Mouse (Mus musculus): ENCODE results near the gene Llgl2. TPM values are rescaled to one million over a fixed set of nuclear protein-coding genes. Genes with fewer than 3 reads are reported as not detected.

The Llgl2 gene
- total and polyA plus RNA-seq, 2 experiments from 2014 or later, result 14.1 to 49.8 TPM

DNA sequence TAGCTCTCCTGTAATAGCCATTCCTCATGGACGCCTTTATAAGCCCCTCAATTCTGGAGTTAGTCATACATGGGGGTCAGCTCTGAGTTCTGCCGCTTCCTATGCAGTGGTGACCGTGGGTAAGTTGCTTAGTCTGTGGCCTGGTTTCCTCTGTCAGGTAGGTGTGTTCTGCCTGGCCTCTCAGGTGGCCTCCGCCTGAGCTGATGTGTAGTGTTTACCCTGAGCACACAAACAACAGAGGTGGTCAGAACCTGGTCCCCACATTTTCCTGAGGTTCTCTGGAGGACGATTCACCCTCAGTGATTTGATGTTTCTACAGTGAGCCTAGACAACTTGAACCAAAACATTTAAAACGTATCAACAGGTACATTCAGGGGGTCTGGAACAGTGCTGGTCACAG is 8.2 kb downstream of the Llgl2 start:
- H3K27ac ChIP-seq (ENCODE audit: low read depth), result peak overlapping the region; percentile 69; the same call in 1 of the 2 replicates
- H3K4me3 ChIP-seq (ENCODE audit: low read depth, low read length), result no peak overlapping the region
- 67% methylated on average over 6 of the region's 6 CpGs for WGBS
- no peak for ATAC-seq (ENCODE audit: insufficient read depth, low read depth)
- H3K4me2 ChIP-seq (ENCODE audit: low read depth, low read length), result no peak overlapping the region
- H3K9ac ChIP-seq (replicated peaks; ENCODE audit: low read depth, low read length), result no peak overlapping the region
- H3K36me3 ChIP-seq (replicated peaks; ENCODE audit: control insufficient read depth, insufficient read depth, low read length), result no peaks in the 10 kb centered on the region
- no peak for DNase-seq (ENCODE audit: low spot score)
- H3K27me3 ChIP-seq (ENCODE audit: control insufficient read depth, insufficient read depth, low read length), result no peaks in the 10 kb centered on the region
- peaks cover 49% of the 10 kb centered on the region for H3K4me1 ChIP-seq (ENCODE audit: control insufficient read depth, insufficient read depth)
- H3K9me3 ChIP-seq (replicated peaks; ENCODE audit: control insufficient read depth, low read length), result no peaks in the 10 kb centered on the region
- no peak for TF ChIP-seq CTCF (IDR thresholded peaks at IDR 0.05; ENCODE audit: low read depth)
- no peak for TF ChIP-seq EP300 (IDR thresholded peaks at IDR 0.05; ENCODE audit: low read depth)

DNA sequence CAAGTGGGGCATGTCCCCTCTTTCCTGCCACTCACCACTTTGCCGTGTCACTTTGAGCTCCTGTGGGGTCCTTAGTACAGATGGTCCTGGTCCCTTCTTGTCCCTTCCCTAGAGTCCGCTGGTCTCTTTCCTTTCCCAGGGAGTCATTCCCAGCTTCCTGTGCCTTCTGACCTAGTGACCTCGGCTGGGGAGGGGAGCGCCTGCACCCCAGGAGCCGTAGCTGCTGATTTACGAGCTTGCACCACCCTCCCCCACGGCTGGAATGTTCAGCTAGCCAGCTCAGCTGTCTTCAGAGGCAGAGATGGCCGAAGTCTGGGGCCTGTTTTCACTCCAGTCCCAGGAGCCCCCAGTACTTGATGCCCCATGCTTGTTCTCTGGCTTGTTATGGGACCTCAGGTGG is 8.7 kb downstream of the Llgl2 start:
- DNase-seq (ENCODE audit: low spot score), result no peak
- peak overlapping the region; percentile 38; the same call in 1 of the 2 replicates for H3K4me2 ChIP-seq (ENCODE audit: low read depth, low read length)

DNA sequence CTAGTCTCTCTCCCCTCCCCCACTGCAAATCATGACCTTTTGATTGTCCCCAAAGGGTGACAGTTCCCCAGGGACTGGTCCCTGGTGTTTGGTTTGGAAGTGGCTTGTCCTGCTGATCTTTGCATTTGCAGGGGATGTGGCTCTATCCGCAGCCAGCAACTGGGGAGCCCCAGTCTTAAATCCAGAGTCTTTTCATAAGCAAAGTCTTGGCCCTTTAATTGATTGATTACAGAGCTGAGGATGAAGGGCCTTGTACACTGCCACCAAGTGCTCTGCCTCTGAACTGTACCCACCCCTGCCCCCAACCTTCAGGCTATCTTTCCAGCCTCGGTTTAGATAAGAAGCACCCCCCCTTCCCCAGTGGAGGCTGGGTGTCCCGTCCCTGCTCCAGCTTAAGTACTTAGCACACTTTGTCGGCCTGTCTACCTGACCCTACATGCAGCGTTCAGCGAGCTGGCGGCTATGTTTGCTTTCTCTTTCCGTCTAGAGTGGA is 9.2 kb downstream of the Llgl2 start:
- Histone ChIP-seq H3K27me3 (ENCODE audit: control insufficient read depth, insufficient read depth, low read length) (no peaks in the 10 kb centered on the region), H3K4me1 (ENCODE audit: control insufficient read depth, insufficient read depth) (peaks cover 52% of the 10 kb centered on the region), H3K36me3 (replicated peaks; ENCODE audit: control insufficient read depth, insufficient read depth, low read length) (no peaks in the 10 kb centered on the region), H3K9me3 (replicated peaks; ENCODE audit: control insufficient read depth, low read length) (no peaks in the 10 kb centered on the region), H3K4me3 (ENCODE audit: low read depth, low read length) (no peak overlapping the region), H3K4me2 (ENCODE audit: low read depth, low read length) (peak overlapping the region; percentile 38), H3K27ac (ENCODE audit: low read depth) (peak overlapping the region; percentile 69), H3K9ac (replicated peaks; ENCODE audit: low read depth, low read length) (no peak overlapping the region)
- DNase-seq (ENCODE audit: low spot score) (no peak), ATAC-seq (ENCODE audit: insufficient read depth, low read depth) (peak; percentile 13; the same call in 1 of the 2 replicates)
- TF ChIP-seq CTCF (IDR thresholded peaks at IDR 0.05; ENCODE audit: low read depth) (no peak), EP300 (IDR thresholded peaks at IDR 0.05; ENCODE audit: low read depth) (no peak)
- WGBS, result 23% methylated on average over 8 of the region's 8 CpGs

More for the DNA sequence above, 8.7 kb downstream of the Llgl2 start:
- peak overlapping the region; percentile 69 for H3K27ac ChIP-seq (ENCODE audit: low read depth)
- peaks cover 50% of the 10 kb centered on the region for H3K4me1 ChIP-seq (ENCODE audit: control insufficient read depth, insufficient read depth)
- ATAC-seq (ENCODE audit: insufficient read depth, low read depth), result peak; percentile 28
- no peaks in the 10 kb centered on the region for H3K9me3 ChIP-seq (replicated peaks; ENCODE audit: control insufficient read depth, low read length)
- TF ChIP-seq CTCF (IDR thresholded peaks at IDR 0.05; ENCODE audit: low read depth) (no peak), EP300 (IDR thresholded peaks at IDR 0.05; ENCODE audit: low read depth) (no peak)
- no peaks in the 10 kb centered on the region for H3K36me3 ChIP-seq (replicated peaks; ENCODE audit: control insufficient read depth, insufficient read depth, low read length)
- no peaks in the 10 kb centered on the region for H3K27me3 ChIP-seq (ENCODE audit: control insufficient read depth, insufficient read depth, low read length)
- 18% methylated on average over 8 of the region's 8 CpGs for WGBS
- H3K9ac ChIP-seq (replicated peaks; ENCODE audit: low read depth, low read length), result no peak overlapping the region
- H3K4me3 ChIP-seq (ENCODE audit: low read depth, low read length), result no peak overlapping the region

DNA sequence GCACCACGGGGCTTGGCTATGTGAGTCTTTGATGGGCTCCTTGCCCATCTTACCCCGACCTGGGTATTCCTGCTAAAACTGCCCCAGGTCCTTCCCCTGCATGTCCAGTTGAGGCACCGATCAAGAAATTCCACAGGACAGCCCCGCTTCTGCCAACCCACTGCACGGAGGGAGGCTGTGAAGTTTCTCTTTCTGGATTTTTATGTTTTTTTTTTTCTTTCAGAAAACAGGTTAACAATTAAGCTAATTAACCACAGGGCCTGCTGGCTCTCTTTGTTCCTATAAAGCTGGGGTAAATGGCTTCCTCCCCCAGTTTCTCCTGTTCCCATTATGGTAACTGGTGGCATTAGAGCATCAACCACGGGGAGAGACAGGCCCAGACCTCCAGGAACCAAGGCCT is 10.2 kb downstream of the Llgl2 start:
- Histone ChIP-seq H3K9ac (replicated peaks; ENCODE audit: low read depth, low read length) (no peak overlapping the region), H3K4me3 (ENCODE audit: low read depth, low read length) (no peak overlapping the region), H3K9me3 (replicated peaks; ENCODE audit: control insufficient read depth, low read length) (no peaks in the 10 kb centered on the region), H3K36me3 (replicated peaks; ENCODE audit: control insufficient read depth, insufficient read depth, low read length) (no peaks in the 10 kb centered on the region), H3K4me1 (ENCODE audit: control insufficient read depth, insufficient read depth) (peaks cover 59% of the 10 kb centered on the region), H3K27ac (ENCODE audit: low read depth) (peak overlapping the region; percentile 69; the same call in 1 of the 2 replicates), H3K27me3 (ENCODE audit: control insufficient read depth, insufficient read depth, low read length) (no peaks in the 10 kb centered on the region), H3K4me2 (ENCODE audit: low read depth, low read length) (no peak overlapping the region)
- WGBS, result 77% methylated on average over 6 of the region's 6 CpGs
- ATAC-seq (ENCODE audit: insufficient read depth, low read depth) (no peak), DNase-seq (ENCODE audit: low spot score) (no peak)
- TF ChIP-seq CTCF (IDR thresholded peaks at IDR 0.05; ENCODE audit: low read depth), result no peak
- TF ChIP-seq EP300 (IDR thresholded peaks at IDR 0.05; ENCODE audit: low read depth), result no peak

DNA sequence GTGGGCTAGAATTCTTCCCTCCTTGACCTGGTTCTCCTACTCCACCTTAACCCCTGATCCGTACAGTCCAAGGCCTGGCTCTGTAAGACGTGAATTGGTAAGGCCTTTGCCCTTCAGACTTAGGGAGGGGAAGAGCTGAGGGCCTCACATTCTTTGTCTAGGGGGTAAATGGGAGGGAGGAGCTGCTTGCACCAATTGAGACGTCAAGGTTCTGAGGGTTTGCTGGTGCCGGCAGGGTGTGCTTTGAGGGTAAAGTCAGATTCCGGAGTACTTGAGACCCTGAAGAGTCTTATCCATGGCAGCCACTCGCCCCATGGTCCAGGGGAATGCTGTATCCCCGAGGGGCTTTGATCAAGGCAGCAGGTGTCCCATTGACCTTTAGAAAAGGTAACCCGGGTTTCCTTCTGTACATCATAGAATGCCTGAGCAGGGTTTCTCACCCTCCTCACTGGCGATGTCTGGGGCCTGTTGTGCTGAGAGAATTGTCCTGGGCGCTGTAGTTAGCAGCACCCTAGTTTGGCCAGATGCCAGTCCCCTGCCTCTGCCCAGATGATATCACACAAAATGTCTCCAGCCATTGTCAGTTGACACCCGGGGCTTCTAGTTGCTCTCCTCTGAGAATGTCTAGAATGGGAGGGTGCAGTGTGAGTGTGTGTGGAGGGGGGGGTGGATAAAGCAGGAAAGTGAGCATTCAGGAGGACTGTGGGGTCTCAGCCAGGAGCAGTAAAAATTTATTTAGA is 13.0 kb downstream of the Llgl2 start:
- no peak overlapping the region for H3K9ac ChIP-seq (replicated peaks; ENCODE audit: low read depth, low read length)

More for the DNA sequence above, 13.0 kb downstream of the Llgl2 start:
- Histone ChIP-seq H3K27me3 (ENCODE audit: control insufficient read depth, insufficient read depth, low read length) (no peaks in the 10 kb centered on the region), H3K27ac (ENCODE audit: low read depth) (no peak overlapping the region), H3K4me2 (ENCODE audit: low read depth, low read length) (no peak overlapping the region), H3K36me3 (replicated peaks; ENCODE audit: control insufficient read depth, insufficient read depth, low read length) (no peaks in the 10 kb centered on the region), H3K4me1 (ENCODE audit: control insufficient read depth, insufficient read depth) (peaks cover 56% of the 10 kb centered on the region), H3K9me3 (replicated peaks; ENCODE audit: control insufficient read depth, low read length) (no peaks in the 10 kb centered on the region), H3K4me3 (ENCODE audit: low read depth, low read length) (no peak overlapping the region)
- 43% methylated on average over 11 of the region's 11 CpGs for WGBS
- no peak for TF ChIP-seq CTCF (IDR thresholded peaks at IDR 0.05; ENCODE audit: low read depth)
- no peak for TF ChIP-seq EP300 (IDR thresholded peaks at IDR 0.05; ENCODE audit: low read depth)
- DNase-seq (ENCODE audit: low spot score), result no peak
- no peak for ATAC-seq (ENCODE audit: insufficient read depth, low read depth)
